Mouse (Mus musculus) hindbrain, embryonic 14.5 days (tissue): Measurements from ENCODE around the gene Rps6ka5. TPM values are rescaled to one million over a fixed set of nuclear protein-coding genes. Genes with fewer than 3 reads are reported as not detected.

ENCODE experiments used
- ATAC-seq: fragments of 200-750 bp; cut with Nextera tagmentation; 2 replicates; pipeline ENCODE4 v1.8.0; 2017; ENCODE audit warnings: moderate number of reproducible peaks, mild to moderate bottlenecking, moderate TSS enrichment, moderate library complexity; ENCODE audit not compliant: low FRiP score
- DNase-seq: peaks from one replicate; pipeline ENCODE4 v3.0.0-alpha.2; 2015; ENCODE audit warnings: low spot score
- H3K27ac ChIP-seq: fragments of 300-500 bp; sonication (generic); 2 replicates; pipeline ENCODE4 v1.5.1; 2014; ENCODE audit warnings: mild to moderate bottlenecking, moderate library complexity
- H3K27me3 ChIP-seq: fragments of 300-500 bp; sonication (generic); 2 replicates; pipeline ENCODE4 v1.6.1; 2014; ENCODE audit warnings: mild to moderate bottlenecking, low read length, mixed read lengths; ENCODE audit not compliant: control insufficient read depth, insufficient read depth
- H3K36me3 ChIP-seq: fragments of 300-500 bp; sonication (generic); replicated peaks from 2 replicates; pipeline ENCODE4 v1.6.1; 2014; ENCODE audit not compliant: control insufficient read depth, insufficient read depth
- H3K4me1 ChIP-seq: fragments of 300-500 bp; sonication (generic); replicated peaks from 2 replicates; pipeline ENCODE4 v1.6.1; 2014; ENCODE audit warnings: antibody characterized with exemption, low read length, mixed read lengths; ENCODE audit not compliant: control insufficient read depth, insufficient read depth
- H3K4me2 ChIP-seq: fragments of 300-500 bp; sonication (generic); replicated peaks from 2 replicates; pipeline ENCODE4 v1.6.1; 2014; ENCODE audit warnings: mild to moderate bottlenecking, moderate library complexity
- H3K4me3 ChIP-seq: fragments of 300-500 bp; sonication (generic); replicated peaks from 2 replicates; pipeline ENCODE4 v1.5.1; 2014; ENCODE audit warnings: mild to moderate bottlenecking, low read length
- H3K9ac ChIP-seq: fragments of 300-500 bp; sonication (generic); 2 replicates; pipeline ENCODE4 v1.6.1; 2014
- H3K9me3 ChIP-seq: fragments of 300-500 bp; sonication (generic); 2 replicates; pipeline ENCODE4 v1.6.1; 2016; ENCODE audit warnings: low read length; ENCODE audit not compliant: control insufficient read depth
- WGBS: fragments of 180-500 bp; shearing (Covaris S2); extraction: QIAGEN DNeasy Blood & Tissue Kit; methylation state at CpG from one replicate; pipeline ENCODE4 v1.1.7; 2014; 5-methylcytosine and 5-hydroxymethylcytosine counted together
- polyA plus RNA-seq: library from polyadenylated mRNA; unstranded; fragments of >200 nt; fragmentation: Nextera tagmentation; extraction: Ambion mirVana; gene quantifications from 2 replicates; pipeline ENCODE4 v1.2.1, GENCODE M21; 2014

The Rps6ka5 gene
- polyA plus RNA-seq, 1 experiment from 2014 or later, result 6.3 TPM

GRCm38 (mm10) chr12:100639680-100640079, 87.1 kb downstream of the Rps6ka5 start:
- no peak overlapping the region for H3K9ac ChIP-seq
- 48% methylated on average over 7 of the region's 7 CpGs for WGBS
- H3K4me3 ChIP-seq, result no peak overlapping the region
- no peak for DNase-seq
- no peak overlapping the region for H3K27ac ChIP-seq
- no peaks in the 10 kb centered on the region for H3K4me1 ChIP-seq
- ATAC-seq, result no peak
- H3K4me2 ChIP-seq, result no peak overlapping the region
- H3K9me3 ChIP-seq, result no peaks in the 10 kb centered on the region
- H3K27me3 ChIP-seq, result no peaks in the 10 kb centered on the region
- H3K36me3 ChIP-seq, result no peaks in the 10 kb centered on the region

- ATAC-seq, result no peak
- no peak overlapping the region for H3K4me3 ChIP-seq
- 93% methylated on average over 8 of the region's 8 CpGs for WGBS
Observed at GRCm38 (mm10) chr12:100637886-100638285, 88.9 kb downstream of the Rps6ka5 start.

GRCm38 (mm10) chr12:100636733-100637132, 90.0 kb downstream of the Rps6ka5 start:
- no peaks in the 10 kb centered on the region for H3K4me1 ChIP-seq
- H3K9ac ChIP-seq, result no peak overlapping the region
- no peaks in the 10 kb centered on the region for H3K36me3 ChIP-seq
- 33% methylated on average over 3 of the region's 3 CpGs for WGBS
- ATAC-seq, result no peak
- H3K4me2 ChIP-seq, result no peak overlapping the region
- H3K27me3 ChIP-seq, result no peaks in the 10 kb centered on the region
- no peak overlapping the region for H3K4me3 ChIP-seq
- H3K27ac ChIP-seq, result no peak overlapping the region
- no peaks in the 10 kb centered on the region for H3K9me3 ChIP-seq
- DNase-seq, result no peak

More at GRCm38 (mm10) chr12:100637886-100638285, 88.9 kb downstream of the Rps6ka5 start:
- Histone ChIP-seq H3K27me3 (no peaks in the 10 kb centered on the region), H3K36me3 (no peaks in the 10 kb centered on the region), H3K9me3 (no peaks in the 10 kb centered on the region), H3K4me2 (no peak overlapping the region), H3K27ac (no peak overlapping the region), H3K4me1 (no peaks in the 10 kb centered on the region), H3K9ac (no peak overlapping the region)
- DNase-seq, result no peak

- H3K27ac ChIP-seq, result no peak overlapping the region
- H3K9ac ChIP-seq, result no peak overlapping the region
- H3K27me3 ChIP-seq, result no peaks in the 10 kb centered on the region
- no peak overlapping the region for H3K4me2 ChIP-seq
- DNase-seq, result no peak
- WGBS, result 90% methylated on average over 2 of the region's 2 CpGs
- H3K36me3 ChIP-seq, result no peaks in the 10 kb centered on the region
- no peaks in the 10 kb centered on the region for H3K4me1 ChIP-seq
- no peak overlapping the region for H3K4me3 ChIP-seq
- H3K9me3 ChIP-seq, result no peaks in the 10 kb centered on the region
- no peak for ATAC-seq
Observed at GRCm38 (mm10) chr12:100636299-100636633, 90.5 kb downstream of the Rps6ka5 start.

- no peak overlapping the region for H3K9ac ChIP-seq
- DNase-seq (no peak), ATAC-seq (no peak)
- no peaks in the 10 kb centered on the region for H3K27me3 ChIP-seq
- WGBS, result 88% methylated on average over 6 of the region's 6 CpGs
- H3K36me3 ChIP-seq, result no peaks in the 10 kb centered on the region
- H3K9me3 ChIP-seq, result no peaks in the 10 kb centered on the region
- no peaks in the 10 kb centered on the region for H3K4me1 ChIP-seq
- H3K4me3 ChIP-seq, result no peak overlapping the region
- no peak overlapping the region for H3K27ac ChIP-seq
- no peak overlapping the region for H3K4me2 ChIP-seq
Observed at GRCm38 (mm10) chr12:100635601-100636298, 91.0 kb downstream of the Rps6ka5 start.

- no peak overlapping the region for H3K4me2 ChIP-seq
- H3K36me3 ChIP-seq, result no peaks in the 10 kb centered on the region
- no peak overlapping the region for H3K9ac ChIP-seq
- ATAC-seq, result no peak
- H3K9me3 ChIP-seq, result no peaks in the 10 kb centered on the region
- no peaks in the 10 kb centered on the region for H3K27me3 ChIP-seq
- WGBS, result 85% methylated on average over 3 of the region's 3 CpGs
- no peak for DNase-seq
- H3K27ac ChIP-seq, result no peak overlapping the region
- H3K4me1 ChIP-seq, result no peaks in the 10 kb centered on the region
- H3K4me3 ChIP-seq, result no peak overlapping the region
Observed at GRCm38 (mm10) chr12:100633231-100633630, 93.6 kb downstream of the Rps6ka5 start.

GRCm38 (mm10) chr12:100631286-100631685, 95.5 kb downstream of the Rps6ka5 start:
- no peak overlapping the region for H3K4me3 ChIP-seq
- H3K36me3 ChIP-seq, result no peaks in the 10 kb centered on the region
- no peak overlapping the region for H3K9ac ChIP-seq
- H3K4me1 ChIP-seq, result no peaks in the 10 kb centered on the region
- H3K27ac ChIP-seq, result no peak overlapping the region
- no peak overlapping the region for H3K4me2 ChIP-seq
- no peaks in the 10 kb centered on the region for H3K9me3 ChIP-seq
- ATAC-seq, result no peak
- no peak for DNase-seq
- 92% methylated on average over 7 of the region's 7 CpGs for WGBS
- H3K27me3 ChIP-seq, result no peaks in the 10 kb centered on the region

GRCm38 (mm10) chr12:100629126-100629920, 97.5 kb downstream of the Rps6ka5 start:
- H3K4me1 ChIP-seq, result no peaks in the 10 kb centered on the region
- WGBS, result 95% methylated on average over 6 of the region's 6 CpGs
- H3K9me3 ChIP-seq, result no peaks in the 10 kb centered on the region
- no peak overlapping the region for H3K27ac ChIP-seq
- no peak overlapping the region for H3K4me3 ChIP-seq
- H3K36me3 ChIP-seq, result no peaks in the 10 kb centered on the region
- ATAC-seq (no peak), DNase-seq (no peak)
- H3K27me3 ChIP-seq, result no peaks in the 10 kb centered on the region
- no peak overlapping the region for H3K4me2 ChIP-seq
- H3K9ac ChIP-seq, result no peak overlapping the region

GRCm38 (mm10) chr12:100626991-100627677, 99.6 kb downstream of the Rps6ka5 start:
- no peak overlapping the region for H3K9ac ChIP-seq
- no peaks in the 10 kb centered on the region for H3K4me1 ChIP-seq
- H3K4me2 ChIP-seq, result no peak overlapping the region
- ATAC-seq, result no peak
- no peak for DNase-seq
- no peak overlapping the region for H3K27ac ChIP-seq
- no peak overlapping the region for H3K4me3 ChIP-seq
- WGBS, result 64% methylated on average over 1 of the region's 1 CpGs
- no peaks in the 10 kb centered on the region for H3K36me3 ChIP-seq
- no peaks in the 10 kb centered on the region for H3K27me3 ChIP-seq
- no peaks in the 10 kb centered on the region for H3K9me3 ChIP-seq
